24 mouse cellular contexts compared by ENCODE assay signal in the genomic region with DNA sequence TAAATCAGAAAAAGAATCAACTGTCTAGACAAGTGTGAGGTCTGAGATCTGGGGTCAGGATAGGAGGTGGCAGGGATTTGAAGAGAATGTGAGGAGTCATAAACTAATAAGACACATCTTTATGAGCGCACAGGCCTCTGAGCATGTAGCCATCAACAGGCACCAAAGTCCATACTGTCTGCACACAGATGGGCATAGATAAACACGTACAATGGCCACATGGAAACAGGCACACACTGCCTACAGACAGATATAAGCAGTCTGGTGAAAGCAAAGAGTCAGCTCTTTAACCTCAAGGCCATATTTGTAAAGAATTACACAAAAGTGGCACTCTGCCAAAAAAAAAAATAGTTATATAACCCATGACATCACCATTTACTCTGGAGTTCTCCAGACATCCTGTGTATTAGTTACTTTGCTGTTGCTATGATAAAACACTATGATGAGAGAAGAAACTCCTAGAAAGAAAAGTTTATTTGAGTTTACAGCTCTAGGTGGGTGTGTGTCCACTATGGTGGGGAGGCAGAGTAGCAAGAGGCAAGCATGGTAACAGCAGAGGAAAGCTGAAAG.
DNase-seq lines count a peak whose midpoint lies in the region; ATAC-seq and TF ChIP-seq lines count a peak whose summit lies in the region.
"Had no signal": no experiment of that assay in that cellular context is flagged by ENCODE, and none has a peak within 500 bp of the region (broad histone marks: within the 10 kb centered on the region; RNA-seq: fewer than 3 reads in every experiment).

No protein-coding gene starts in this region.

- H3K27me3 ChIP-seq in embryonic facial prominence, embryonic 14.5 days (replicated peaks; ENCODE audit: control insufficient read depth, insufficient read depth, low read length), result no peaks in the 10 kb centered on the region
- H3K27me3 ChIP-seq in embryonic facial prominence, embryonic 10.5 days (replicated peaks; ENCODE audit: low read depth, poor library complexity, severe bottlenecking), result no peaks in the 10 kb centered on the region
- no peaks in the 10 kb centered on the region for H3K27me3 ChIP-seq in liver, postnatal 0 days (ENCODE audit: insufficient read depth, low read length)
- H3K27me3 ChIP-seq in intestine, postnatal 0 days (replicated peaks; ENCODE audit: control insufficient read depth, insufficient read depth, low read length), result no peaks in the 10 kb centered on the region
- H3K27me3 ChIP-seq: embryonic facial prominence, embryonic 15.5 days; forebrain, embryonic 12.5 days; hindbrain, embryonic 12.5 days; liver, embryonic 15.5 days; midbrain, embryonic 13.5 days; neural tube, embryonic 13.5 days; Patski had no signal

- H3K36me3 ChIP-seq in embryonic facial prominence, embryonic 14.5 days (ENCODE audit: control insufficient read depth, insufficient read depth, low read length), result no peaks in the 10 kb centered on the region
- H3K36me3 ChIP-seq in embryonic facial prominence, embryonic 10.5 days (replicated peaks), result no peaks in the 10 kb centered on the region
- H3K36me3 ChIP-seq in liver, postnatal 0 days (replicated peaks; ENCODE audit: insufficient read depth, low read length), result no peaks in the 10 kb centered on the region
- no peaks in the 10 kb centered on the region for H3K36me3 ChIP-seq in intestine, postnatal 0 days (ENCODE audit: control insufficient read depth, insufficient read depth)
- H3K36me3 ChIP-seq: embryonic facial prominence, embryonic 15.5 days; forebrain, embryonic 12.5 days; hindbrain, embryonic 12.5 days; liver, embryonic 15.5 days; midbrain, embryonic 13.5 days; neural tube, embryonic 13.5 days had no signal

- no peak for ATAC-seq in embryonic facial prominence, embryonic 14.5 days (ENCODE audit: low read depth)
- ATAC-seq in liver, postnatal 0 days, result peak; percentile 74
- peak; percentile 100 for ATAC-seq in intestine, postnatal 0 days
- ATAC-seq: forebrain, postnatal 0 days; midbrain, embryonic 13.5 days; Patski had no signal

- WGBS in embryonic facial prominence, embryonic 14.5 days, result 94% methylated on average over 2 of the region's 2 CpGs
- WGBS in embryonic facial prominence, embryonic 10.5 days, result 88% methylated on average over 2 of the region's 2 CpGs
- WGBS in liver, postnatal 0 days (ENCODE audit: insufficient replicate concordance), result 52% methylated on average over 2 of the region's 2 CpGs
- 24% methylated on average over 2 of the region's 2 CpGs for WGBS in intestine, postnatal 0 days

- TF ChIP-seq EP300 in liver, postnatal 0 days (IDR thresholded peaks at IDR 0.05; ENCODE audit: low read depth), result no peak

- no peaks in the 10 kb centered on the region for H3K4me1 ChIP-seq in embryonic facial prominence, embryonic 14.5 days (ENCODE audit: control insufficient read depth, insufficient read depth, low read length)
- H3K4me1 ChIP-seq in embryonic facial prominence, embryonic 10.5 days, result no peaks in the 10 kb centered on the region
- H3K4me1 ChIP-seq in liver, postnatal 0 days (ENCODE audit: insufficient read depth), result peaks cover 3% of the 10 kb centered on the region; the same call in 1 of the 2 replicates
- H3K4me1 ChIP-seq in intestine, postnatal 0 days (replicated peaks; ENCODE audit: control insufficient read depth, insufficient read depth, low read length), result no peaks in the 10 kb centered on the region
- H3K4me1 ChIP-seq: forebrain, embryonic 12.5 days; hindbrain, embryonic 12.5 days; liver, embryonic 15.5 days; midbrain, embryonic 13.5 days; neural tube, embryonic 13.5 days had no signal

- DNase-seq in embryonic facial prominence, embryonic 14.5 days (ENCODE audit: low spot score), result peak; percentile 14
- DNase-seq in embryonic facial prominence, embryonic 10.5 days (ENCODE audit: low spot score), result no peak
- DNase-seq in liver, postnatal 0 days, result no peak
- DNase-seq in liver (no peak), 3T3-L1 (ENCODE audit: low read depth, low spot score) (peak; percentile 56)
- DNase-seq in adrenal gland, postnatal 4 days (ENCODE audit: low spot score in 2 of 2), result no peak
- no peak for DNase-seq in left cerebral cortex, postnatal 36 days (ENCODE audit: low spot score in 2 of 2)
- DNase-seq: adrenal gland, postnatal 14 days; cerebellum, adult 18-20 months; cerebellum, postnatal 10 days; forebrain, postnatal 0 days; gastrocnemius, postnatal 10 days; kidney, adult 8-10 months; kidney, postnatal 10 days had no signal

- H3K4me2 ChIP-seq in embryonic facial prominence, embryonic 14.5 days (ENCODE audit: low read depth, low read length), result no peak overlapping the region
- H3K4me2 ChIP-seq in liver, postnatal 0 days (ENCODE audit: low read depth, low read length), result no peak overlapping the region
- H3K4me2 ChIP-seq in intestine, postnatal 0 days (replicated peaks; ENCODE audit: low read depth), result no peak overlapping the region
- H3K4me2 ChIP-seq: embryonic facial prominence, embryonic 15.5 days; forebrain, embryonic 12.5 days; hindbrain, embryonic 12.5 days; liver, embryonic 15.5 days; midbrain, embryonic 13.5 days; neural tube, embryonic 13.5 days had no signal

- no peak overlapping the region for H3K9ac ChIP-seq in embryonic facial prominence, embryonic 14.5 days (ENCODE audit: low read depth, low read length)
- no peak overlapping the region for H3K9ac ChIP-seq in liver, postnatal 0 days (replicated peaks)
- no peak overlapping the region for H3K9ac ChIP-seq in intestine, postnatal 0 days (ENCODE audit: low read depth, low read length)
- H3K9ac ChIP-seq: embryonic facial prominence, embryonic 15.5 days; forebrain, embryonic 12.5 days; forebrain, postnatal 0 days; hindbrain, embryonic 12.5 days; liver, embryonic 15.5 days; midbrain, embryonic 13.5 days; neural tube, embryonic 13.5 days had no signal

- no peak overlapping the region for H3K4me3 ChIP-seq in embryonic facial prominence, embryonic 14.5 days (ENCODE audit: low read depth, low read length)
- no peak overlapping the region for H3K4me3 ChIP-seq in embryonic facial prominence, embryonic 10.5 days
- H3K4me3 ChIP-seq in liver, postnatal 0 days (ENCODE audit: low read depth, low read length), result no peak overlapping the region
- H3K4me3 ChIP-seq in intestine, postnatal 0 days (ENCODE audit: low read depth, low read length), result no peak overlapping the region
- H3K4me3 ChIP-seq: embryonic facial prominence, embryonic 15.5 days; forebrain, embryonic 12.5 days; hindbrain, embryonic 12.5 days; left cerebral cortex, adult 2 months; liver, embryonic 15.5 days; midbrain, embryonic 13.5 days; neural tube, embryonic 13.5 days had no signal

- no peak overlapping the region for H3K27ac ChIP-seq in embryonic facial prominence, embryonic 14.5 days (replicated peaks; ENCODE audit: low read depth, low read length)
- H3K27ac ChIP-seq in embryonic facial prominence, embryonic 10.5 days (replicated peaks), result no peak overlapping the region
- no peak overlapping the region for H3K27ac ChIP-seq in liver, postnatal 0 days (ENCODE audit: low read depth)
- H3K27ac ChIP-seq in intestine, postnatal 0 days (ENCODE audit: low read depth, low read length), result no peak overlapping the region; the same call in 1 of the 2 replicates
- H3K27ac ChIP-seq: embryonic facial prominence, embryonic 15.5 days; forebrain, embryonic 12.5 days; hindbrain, embryonic 12.5 days; left cerebral cortex, adult 2 months; liver, embryonic 15.5 days; macrophage; midbrain, embryonic 13.5 days; neural tube, embryonic 13.5 days had no signal

- intact Hi-C loops in left cerebral cortex, postnatal 36 days (cut with DNase I), result no loop called here

- no peak for TF ChIP-seq CTCF in liver, postnatal 0 days (IDR thresholded peaks at IDR 0.05; ENCODE audit: low read depth)
- TF ChIP-seq CTCF in intestine, postnatal 0 days (IDR thresholded peaks at IDR 0.05; ENCODE audit: low read depth), result no peak

- no peaks in the 10 kb centered on the region for H3K9me3 ChIP-seq in embryonic facial prominence, embryonic 14.5 days (ENCODE audit: control insufficient read depth, low read length)
- no peaks in the 10 kb centered on the region for H3K9me3 ChIP-seq in embryonic facial prominence, embryonic 10.5 days
- H3K9me3 ChIP-seq in liver, postnatal 0 days (ENCODE audit: low read length), result no peaks in the 10 kb centered on the region
- no peaks in the 10 kb centered on the region for H3K9me3 ChIP-seq in intestine, postnatal 0 days (ENCODE audit: control insufficient read depth)
- H3K9me3 ChIP-seq: embryonic facial prominence, embryonic 15.5 days; forebrain, embryonic 12.5 days; hindbrain, embryonic 12.5 days; liver, embryonic 15.5 days; midbrain, embryonic 13.5 days; neural tube, embryonic 13.5 days had no signal

Comparison
In these comparisons a context has a peak if more than half of its experiments do, and no peak if none do; other contexts are left out.
1. DNase-seq: peak in embryonic facial prominence, embryonic 14.5 days (single experiment) and 3T3-L1 (single experiment); none in embryonic facial prominence, embryonic 10.5 days (single experiment), liver, postnatal 0 days (single experiment), liver (single experiment), adrenal gland, postnatal 4 days (0 of 2) and left cerebral cortex, postnatal 36 days (0 of 2).